12 mouse cellular contexts compared by ENCODE assay signal in genomic region chr5:31218294-31218693, GRCm38 (mm10). TPM values are rescaled to one million over a fixed set of nuclear protein-coding genes. Genes with fewer than 3 reads are reported as not detected.
DNase-seq lines count a peak whose midpoint lies in the region; ATAC-seq and TF ChIP-seq lines count a peak whose summit lies in the region.
"Had no signal": no experiment of that assay in that cellular context is flagged by ENCODE, and none has a peak within 500 bp of the region (broad histone marks: within the 10 kb centered on the region; RNA-seq: fewer than 3 reads in every experiment).

No protein-coding gene starts in this region.

- TF ChIP-seq CTCF in intestine, postnatal 0 days (IDR thresholded peaks at IDR 0.05; ENCODE audit: low read depth): peak; percentile 29; the same call in 1 of the 2 replicates

- ATAC-seq in intestine, postnatal 0 days: no peak
- no peak for ATAC-seq in intestine, embryonic 15.5 days
- peak; percentile 55 for ATAC-seq in liver, embryonic 13.5 days (ENCODE audit: low read depth)

- H3K27me3 ChIP-seq in intestine, postnatal 0 days (replicated peaks; ENCODE audit: control insufficient read depth, insufficient read depth, low read length): no peaks in the 10 kb centered on the region
- H3K27me3 ChIP-seq in intestine, embryonic 15.5 days (replicated peaks): no peaks in the 10 kb centered on the region
- no peaks in the 10 kb centered on the region for H3K27me3 ChIP-seq in liver, embryonic 13.5 days
- H3K27me3 ChIP-seq: limb, embryonic 15.5 days had no signal

- intact Hi-C loops in left cerebral cortex, postnatal 25 days (cut with DNase I): no loop called here

- no peaks in the 10 kb centered on the region for H3K36me3 ChIP-seq in intestine, postnatal 0 days (ENCODE audit: control insufficient read depth, insufficient read depth)
- H3K36me3 ChIP-seq in intestine, embryonic 15.5 days: no peaks in the 10 kb centered on the region
- H3K36me3 ChIP-seq in liver, embryonic 13.5 days: peaks cover 14% of the 10 kb centered on the region

- no peaks in the 10 kb centered on the region for H3K9me3 ChIP-seq in intestine, postnatal 0 days (ENCODE audit: control insufficient read depth)
- no peaks in the 10 kb centered on the region for H3K9me3 ChIP-seq in intestine, embryonic 15.5 days
- no peaks in the 10 kb centered on the region for H3K9me3 ChIP-seq in liver, embryonic 13.5 days (replicated peaks)
- H3K9me3 ChIP-seq: limb, embryonic 15.5 days had no signal

- H3K9ac ChIP-seq in intestine, postnatal 0 days (ENCODE audit: low read depth, low read length): no peak overlapping the region
- no peak overlapping the region for H3K9ac ChIP-seq in intestine, embryonic 15.5 days
- peak overlapping the region; percentile 99 for H3K9ac ChIP-seq in liver, embryonic 13.5 days
- H3K9ac ChIP-seq: limb, embryonic 15.5 days had no signal

- H3K27ac ChIP-seq in intestine, postnatal 0 days (ENCODE audit: low read depth, low read length): no peak overlapping the region
- no peak overlapping the region for H3K27ac ChIP-seq in intestine, embryonic 15.5 days
- peak overlapping the region; percentile 97 for H3K27ac ChIP-seq in liver, embryonic 13.5 days
- H3K27ac ChIP-seq: limb, embryonic 15.5 days had no signal

- peak overlapping the region; percentile 3; the same call in 1 of the 2 replicates for H3K4me2 ChIP-seq in intestine, postnatal 0 days (replicated peaks; ENCODE audit: low read depth)
- H3K4me2 ChIP-seq in intestine, embryonic 15.5 days (replicated peaks): no peak overlapping the region
- peak overlapping the region; percentile 92 for H3K4me2 ChIP-seq in liver, embryonic 13.5 days

- peak; percentile 50 to 60 for DNase-seq in B cell, adult 2 months
- DNase-seq in T-cell, adult 2 months (ENCODE audit: low spot score): peak; percentile 55
- DNase-seq in liver, embryonic 13.5 days: peak; percentile 74
- no peak for DNase-seq in left cerebral cortex, postnatal 25 days (ENCODE audit: low spot score in 2 of 2)
- no peak for DNase-seq in kidney, postnatal 10 days
- DNase-seq in cerebellum, adult 11 months: no peak
- DNase-seq: kidney, adult 11 months; thymus, postnatal 25 days had no signal

- H3K4me1 ChIP-seq in intestine, postnatal 0 days (replicated peaks; ENCODE audit: control insufficient read depth, insufficient read depth, low read length): no peaks in the 10 kb centered on the region
- H3K4me1 ChIP-seq in intestine, embryonic 15.5 days (replicated peaks): peaks cover 4% of the 10 kb centered on the region; the same call in 1 of the 2 replicates
- H3K4me1 ChIP-seq in liver, embryonic 13.5 days (replicated peaks): peaks cover 62% of the 10 kb centered on the region

- H3K4me3 ChIP-seq in intestine, postnatal 0 days (ENCODE audit: low read depth, low read length): no peak overlapping the region
- no peak overlapping the region for H3K4me3 ChIP-seq in intestine, embryonic 15.5 days (replicated peaks)
- H3K4me3 ChIP-seq in liver, embryonic 13.5 days (replicated peaks): peak overlapping the region; percentile 99

- 47% methylated on average over 7 of the region's 7 CpGs for WGBS in intestine, postnatal 0 days
- 54% methylated on average over 7 of the region's 7 CpGs for WGBS in intestine, embryonic 15.5 days
- 13% methylated on average over 7 of the region's 7 CpGs for WGBS in liver, embryonic 13.5 days (ENCODE audit: insufficient replicate concordance)

RNA-seq across cellular contexts. Expression of gene Ppm1g, which starts 2.2 kb away (rescaled TPM):
- polyA plus RNA-seq in intestine, postnatal 0 days (2015; fragmentation: Nextera tagmentation; extraction: Ambion mirVana): 54.8 and 55.4 TPM in 2 replicates
- 124 and 132 TPM in 2 replicates for polyA plus RNA-seq in intestine, embryonic 15.5 days (2015; fragmentation: Nextera tagmentation; extraction: Ambion mirVana)
- 169 and 174 TPM in 2 replicates for polyA plus RNA-seq in liver, embryonic 13.5 days (2015; fragmentation: Nextera tagmentation; extraction: Ambion mirVana)
- total RNA-seq in left cerebral cortex, postnatal 25 days (2021): 10 to 100 TPM; 71.3 to 72.1 TPM

RNA-seq across cellular contexts. Expression of gene Zfp513, which starts 16.2 kb away (rescaled TPM):
- polyA plus RNA-seq in intestine, postnatal 0 days (2015; fragmentation: Nextera tagmentation; extraction: Ambion mirVana): 6.8 and 7.3 TPM in 2 replicates
- polyA plus RNA-seq in intestine, embryonic 15.5 days (2015; fragmentation: Nextera tagmentation; extraction: Ambion mirVana): 8.1 and 8.8 TPM in 2 replicates
- 2.3 and 2.6 TPM in 2 replicates for polyA plus RNA-seq in liver, embryonic 13.5 days (2015; fragmentation: Nextera tagmentation; extraction: Ambion mirVana)
- 10 to 100 TPM; 27.1 to 27.3 TPM for total RNA-seq in left cerebral cortex, postnatal 25 days (2021)

RNA-seq across cellular contexts. Expression of gene Nrbp1, which starts 22.4 kb away (rescaled TPM):
- 96.4 and 99.6 TPM in 2 replicates for polyA plus RNA-seq in intestine, postnatal 0 days (2015; fragmentation: Nextera tagmentation; extraction: Ambion mirVana)
- 133 and 136 TPM in 2 replicates for polyA plus RNA-seq in intestine, embryonic 15.5 days (2015; fragmentation: Nextera tagmentation; extraction: Ambion mirVana)
- polyA plus RNA-seq in liver, embryonic 13.5 days (2015; fragmentation: Nextera tagmentation; extraction: Ambion mirVana): 47.7 and 54.7 TPM in 2 replicates
- total RNA-seq in left cerebral cortex, postnatal 25 days (2021): 10 to 100 TPM; 81.8 to 83.1 TPM

RNA-seq across cellular contexts. Expression of gene Gm9970, which starts 22.7 kb away (rescaled TPM):
- polyA plus RNA-seq in intestine, postnatal 0 days (2015; fragmentation: Nextera tagmentation; extraction: Ambion mirVana): 0.51 and 0.70 TPM in 2 replicates
- 0.33 TPM in 1 of 2 replicates, not detected in the other for polyA plus RNA-seq in intestine, embryonic 15.5 days (2015; fragmentation: Nextera tagmentation; extraction: Ambion mirVana)
- not detected in 2 replicates for polyA plus RNA-seq in liver, embryonic 13.5 days (2015; fragmentation: Nextera tagmentation; extraction: Ambion mirVana)
- total RNA-seq in left cerebral cortex, postnatal 25 days (2021): not detected
- polyA plus RNA-seq: cortical plate, adult 2 months had no signal

RNA-seq across cellular contexts. Expression of gene Eif2b4, which starts 25.1 kb away (rescaled TPM):
- 43.7 and 45.1 TPM in 2 replicates for polyA plus RNA-seq in intestine, postnatal 0 days (2015; fragmentation: Nextera tagmentation; extraction: Ambion mirVana)
- 58.0 and 67.3 TPM in 2 replicates for polyA plus RNA-seq in intestine, embryonic 15.5 days (2015; fragmentation: Nextera tagmentation; extraction: Ambion mirVana)
- 57.1 and 64.0 TPM in 2 replicates for polyA plus RNA-seq in liver, embryonic 13.5 days (2015; fragmentation: Nextera tagmentation; extraction: Ambion mirVana)
- total RNA-seq in left cerebral cortex, postnatal 25 days (2021): 10 to 100 TPM; 39.0 to 44.2 TPM

Comparison
In these comparisons a context has a peak if more than half of its experiments do, and no peak if none do; other contexts are left out.
1. DNase-seq: peak in B cell, adult 2 months (2 of 2), T-cell, adult 2 months (single experiment) and liver, embryonic 13.5 days (single experiment); none in left cerebral cortex, postnatal 25 days (0 of 2), kidney, postnatal 10 days (single experiment) and cerebellum, adult 11 months (single experiment).